Mouse (Mus musculus) limb, embryonic 11.5 days (tissue): ENCODE measurements around the gene Tyrp1. TPM values are rescaled to one million over a fixed set of nuclear protein-coding genes. Genes with fewer than 3 reads are reported as not detected.

ENCODE experiments used
- ATAC-seq: fragments of 200-750 bp; cut with Nextera tagmentation; 2 replicates; pipeline ENCODE4 v1.8.0; 2017; ENCODE audit warnings: low read depth; ENCODE audit not compliant: insufficient number of reproducible peaks, low FRiP score, low TSS enrichment
- DNase-seq: peaks from one replicate; pipeline ENCODE4 v3.0.0-alpha.2; 2015; ENCODE audit warnings: low spot score
- H3K27ac ChIP-seq: fragments of 300-500 bp; sonication (generic); replicated peaks from 2 replicates; pipeline ENCODE4 v1.5.1; 2014; ENCODE audit warnings: low read depth, mild to moderate bottlenecking, low read length
- H3K27me3 ChIP-seq: fragments of 300-500 bp; sonication (generic); 2 replicates; pipeline ENCODE4 v1.6.1; 2014; ENCODE audit warnings: mild to moderate bottlenecking, low read length, mixed read lengths; ENCODE audit not compliant: control insufficient read depth, insufficient read depth
- H3K36me3 ChIP-seq: fragments of 300-500 bp; sonication (generic); 2 replicates; pipeline ENCODE4 v1.6.1; 2014; ENCODE audit warnings: mild to moderate bottlenecking, low read length, moderate library complexity, mixed read lengths; ENCODE audit not compliant: control insufficient read depth, insufficient read depth
- H3K4me1 ChIP-seq: fragments of 300-500 bp; sonication (generic); 2 replicates; pipeline ENCODE4 v1.6.1; 2014; ENCODE audit warnings: low read length, mixed read lengths; ENCODE audit not compliant: control insufficient read depth, insufficient read depth
- H3K4me2 ChIP-seq: fragments of 300-500 bp; sonication (generic); 2 replicates; pipeline ENCODE4 v1.6.1; 2014; ENCODE audit warnings: low read depth, mild to moderate bottlenecking, moderate library complexity; ENCODE audit not compliant: severe bottlenecking
- H3K4me3 ChIP-seq: fragments of 300-500 bp; sonication (generic); 2 replicates; pipeline ENCODE4 v1.5.1; 2014; ENCODE audit warnings: low read depth, low read length
- H3K9ac ChIP-seq: fragments of 300-500 bp; sonication (generic); 2 replicates; pipeline ENCODE4 v1.6.1; 2014; ENCODE audit warnings: mild to moderate bottlenecking, low read length
- H3K9me3 ChIP-seq: fragments of 300-500 bp; sonication (generic); 2 replicates; pipeline ENCODE4 v1.6.1; 2016; ENCODE audit warnings: low read length; ENCODE audit not compliant: control insufficient read depth
- WGBS: fragments of 180-500 bp; shearing (Covaris S2); extraction: QIAGEN DNeasy Blood & Tissue Kit; methylation state at CpG from one replicate; pipeline ENCODE4 v1.1.7; 2014; 5-methylcytosine and 5-hydroxymethylcytosine counted together
- polyA plus RNA-seq: library from polyadenylated mRNA; unstranded; fragments of >200 nt; fragmentation: Nextera tagmentation; extraction: Ambion mirVana; gene quantifications from 2 replicates; pipeline ENCODE4 v1.2.1, GENCODE M21; 2014

Tyrp1 gene
- polyA plus RNA-seq, 1 experiment from 2014 or later: 0.11 TPM

DNA sequence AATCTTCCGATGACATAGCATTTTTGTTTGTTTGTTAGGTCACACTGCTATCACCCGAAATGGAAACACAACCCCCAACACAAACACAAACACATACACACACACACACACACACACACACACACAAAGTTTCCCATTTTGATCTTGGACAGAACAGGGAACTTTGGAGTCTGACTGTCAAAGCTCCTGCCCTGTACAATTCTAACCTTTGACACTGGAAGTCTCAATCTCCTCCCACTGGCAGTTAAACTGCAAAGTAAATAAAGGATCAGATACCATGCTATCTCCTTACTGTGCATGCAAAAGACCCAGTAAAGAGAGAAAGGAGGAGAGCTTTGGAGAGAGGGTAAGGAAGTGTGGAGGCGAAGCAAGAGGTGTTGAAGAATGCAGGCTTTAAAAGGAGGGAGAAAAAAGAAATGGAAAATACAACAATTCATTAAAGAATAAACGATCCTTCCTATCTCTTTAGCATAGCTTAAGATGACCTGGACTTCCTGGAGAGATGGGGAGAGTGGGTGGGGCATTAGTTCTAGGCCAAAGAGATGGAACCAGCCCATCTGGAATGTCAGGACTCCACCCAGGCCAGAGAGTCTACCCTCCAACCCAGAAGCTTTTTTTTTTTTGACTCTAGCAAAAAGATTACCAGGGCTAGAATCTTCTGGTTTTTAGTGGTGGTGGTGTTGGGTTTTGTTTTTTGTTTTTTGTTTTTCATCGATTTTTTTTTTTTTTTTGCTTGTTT lies 40.4 kb downstream of the Tyrp1 start:
- no peaks in the 10 kb centered on the region for H3K9me3 ChIP-seq
- no peak overlapping the region for H3K27ac ChIP-seq
- DNase-seq: no peak
- 56% methylated on average over 5 of the region's 5 CpGs for WGBS
- no peak overlapping the region for H3K4me2 ChIP-seq
- H3K4me3 ChIP-seq: no peak overlapping the region
- ATAC-seq: no peak
- no peak overlapping the region for H3K9ac ChIP-seq
- no peaks in the 10 kb centered on the region for H3K27me3 ChIP-seq
- no peaks in the 10 kb centered on the region for H3K4me1 ChIP-seq
- H3K36me3 ChIP-seq: no peaks in the 10 kb centered on the region

DNA sequence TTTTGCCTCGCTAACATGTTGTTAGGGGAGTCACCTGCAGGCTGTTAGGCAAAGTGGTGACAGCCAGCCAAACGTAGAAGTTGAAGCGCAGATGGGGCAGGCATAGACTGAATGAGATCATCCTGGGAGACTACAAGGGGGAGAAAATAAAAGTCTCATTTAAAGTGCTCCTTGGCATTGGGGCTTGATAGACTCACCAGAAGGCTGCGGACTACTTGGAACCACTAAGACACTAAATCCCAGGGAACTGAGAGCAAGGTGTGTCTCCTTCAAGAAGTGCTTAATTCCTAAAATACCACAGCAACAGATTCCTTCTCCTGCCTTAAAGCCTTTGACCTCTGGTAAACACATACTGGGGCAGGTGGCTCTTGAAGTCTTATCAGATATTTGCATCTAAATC lies 41.1 kb downstream of the Tyrp1 start:
- Histone ChIP-seq H3K27me3 (no peaks in the 10 kb centered on the region), H3K9me3 (no peaks in the 10 kb centered on the region), H3K27ac (no peak overlapping the region), H3K4me2 (no peak overlapping the region), H3K4me3 (no peak overlapping the region), H3K9ac (no peak overlapping the region), H3K4me1 (no peaks in the 10 kb centered on the region), H3K36me3 (no peaks in the 10 kb centered on the region)
- ATAC-seq: no peak
- WGBS: 49% methylated on average over 4 of the region's 4 CpGs
- DNase-seq: no peak

DNA sequence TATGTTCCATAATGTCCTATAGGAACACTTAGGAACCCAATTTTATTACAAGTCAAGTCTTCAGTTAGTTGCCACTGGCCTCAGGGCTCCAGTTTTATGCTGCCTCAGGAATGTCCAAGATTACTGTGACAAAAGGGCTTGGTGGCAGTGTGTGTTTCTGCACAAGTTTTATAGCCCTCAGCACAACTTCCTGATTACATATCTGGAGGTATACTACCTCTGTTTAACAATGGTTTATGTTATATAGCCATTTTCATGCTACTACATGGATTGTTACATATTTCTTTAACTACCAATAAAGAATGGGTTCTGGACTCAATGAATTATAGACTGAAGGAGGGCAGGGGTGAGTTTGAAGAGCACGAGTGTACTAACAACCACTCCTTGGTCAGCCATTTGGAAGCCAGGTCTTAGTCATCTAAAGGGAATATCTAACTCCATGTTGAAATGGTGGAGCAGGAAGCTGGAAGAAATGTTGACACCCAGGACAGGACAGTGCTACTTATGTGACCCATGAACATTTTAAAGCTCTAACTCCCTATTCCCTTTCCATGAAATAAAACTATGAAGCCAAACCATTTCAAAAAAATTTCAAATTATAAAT lies 48.2 kb downstream of the Tyrp1 start:
- no peaks in the 10 kb centered on the region for H3K9me3 ChIP-seq
- WGBS: 82% methylated on average over 1 of the region's 1 CpGs
- no peak for DNase-seq
- H3K27me3 ChIP-seq: no peaks in the 10 kb centered on the region
- no peak overlapping the region for H3K4me3 ChIP-seq
- ATAC-seq: no peak
- no peak overlapping the region for H3K4me2 ChIP-seq
- H3K27ac ChIP-seq: no peak overlapping the region
- no peaks in the 10 kb centered on the region for H3K4me1 ChIP-seq
- H3K9ac ChIP-seq: no peak overlapping the region
- H3K36me3 ChIP-seq: no peaks in the 10 kb centered on the region

DNA sequence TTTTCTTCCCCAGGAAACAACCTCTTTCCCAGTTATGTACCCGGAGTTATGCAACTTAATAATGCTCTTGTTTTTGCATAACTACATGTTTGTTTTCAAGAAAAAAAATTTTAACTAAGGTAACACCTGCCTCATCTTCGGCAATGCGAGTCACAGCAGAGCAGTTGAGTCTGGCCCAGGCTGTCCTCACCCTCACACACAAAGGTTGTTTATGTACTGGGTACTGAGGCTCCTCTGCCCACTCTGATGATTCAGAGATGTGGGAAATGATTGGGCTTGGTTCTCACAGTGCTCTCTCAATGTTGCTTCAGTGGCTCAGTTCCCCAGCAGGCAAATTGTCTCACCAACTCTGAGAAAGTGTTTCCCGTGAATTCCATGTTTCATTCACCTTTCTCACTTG lies 52.7 kb downstream of the Tyrp1 start:
- DNase-seq (no peak), ATAC-seq (no peak)
- Histone ChIP-seq H3K27ac (no peak overlapping the region), H3K36me3 (no peaks in the 10 kb centered on the region), H3K4me1 (no peaks in the 10 kb centered on the region), H3K27me3 (no peaks in the 10 kb centered on the region), H3K9ac (no peak overlapping the region), H3K9me3 (no peaks in the 10 kb centered on the region), H3K4me2 (no peak overlapping the region), H3K4me3 (no peak overlapping the region)
- WGBS: 83% methylated on average over 4 of the region's 4 CpGs

DNA sequence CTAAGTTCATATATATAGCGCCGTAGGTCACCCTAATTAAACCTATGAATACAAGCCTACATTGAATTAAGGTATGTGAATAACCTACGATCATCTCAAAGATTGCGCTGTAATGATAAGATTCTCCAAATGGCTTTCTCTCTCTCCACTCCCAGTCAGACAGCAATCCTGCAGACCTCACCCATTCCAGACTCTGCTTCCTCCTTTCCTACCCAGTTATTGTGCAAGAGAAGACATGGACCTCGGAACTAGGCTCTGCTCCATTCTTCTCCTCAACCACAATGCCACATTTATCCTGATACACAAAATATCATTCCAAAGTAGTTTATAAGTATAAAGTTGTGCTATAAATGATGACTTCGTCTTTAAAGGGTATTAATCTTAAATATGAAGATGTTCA lies 57.1 kb downstream of the Tyrp1 start:
- 94% methylated on average over 6 of the region's 6 CpGs for WGBS
- Histone ChIP-seq H3K9ac (no peak overlapping the region), H3K4me2 (no peak overlapping the region), H3K4me3 (no peak overlapping the region), H3K27me3 (no peaks in the 10 kb centered on the region), H3K9me3 (no peaks in the 10 kb centered on the region), H3K27ac (no peak overlapping the region), H3K4me1 (no peaks in the 10 kb centered on the region), H3K36me3 (no peaks in the 10 kb centered on the region)
- ATAC-seq (no peak), DNase-seq (no peak)

DNA sequence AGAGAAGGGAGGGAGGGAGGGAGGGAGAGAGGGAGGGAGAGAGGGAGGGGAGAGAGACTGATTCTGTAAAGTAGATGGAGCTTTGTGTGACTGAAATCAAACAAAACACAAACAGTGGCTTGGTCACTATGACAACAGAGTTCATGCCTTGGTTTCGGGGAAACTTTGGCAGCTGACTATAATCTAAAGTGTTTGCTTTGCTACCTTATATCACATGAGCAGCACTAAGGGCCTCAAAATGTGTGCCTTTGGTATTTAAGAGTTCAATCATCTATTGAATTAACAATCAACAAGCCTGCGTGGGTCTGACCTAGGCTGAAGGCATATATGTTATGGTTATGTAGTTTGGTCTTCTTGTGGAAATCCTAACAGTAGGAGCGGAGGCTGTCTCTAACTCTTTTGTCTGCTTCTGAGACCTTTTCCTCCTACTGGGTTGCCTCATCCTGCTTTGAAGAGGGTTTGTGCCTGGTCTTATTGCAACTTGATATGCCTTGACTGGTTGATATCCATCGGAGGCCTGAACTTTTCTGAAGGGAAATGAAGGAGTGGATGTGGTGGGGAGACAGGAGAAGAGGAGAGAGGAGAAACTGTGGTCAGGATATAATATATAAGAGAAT lies 61.5 kb downstream of the Tyrp1 start:
- Histone ChIP-seq H3K27ac (no peak overlapping the region), H3K9me3 (no peaks in the 10 kb centered on the region), H3K4me3 (no peak overlapping the region), H3K9ac (no peak overlapping the region), H3K27me3 (no peaks in the 10 kb centered on the region), H3K4me1 (no peaks in the 10 kb centered on the region), H3K36me3 (no peaks in the 10 kb centered on the region), H3K4me2 (no peak overlapping the region)
- 79% methylated on average over 4 of the region's 4 CpGs for WGBS
- ATAC-seq (no peak), DNase-seq (no peak)

Other genes starting within 250 kb of the Tyrp1 start
- 1.8 and 1.9 TPM in 2 replicates for gene Lurap1l, start 76.5 kb downstream of the Tyrp1 start, polyA plus RNA-seq